Mouse (Mus musculus): ENCODE results near the gene Slc38a9.

The Slc38a9 gene

DNA sequence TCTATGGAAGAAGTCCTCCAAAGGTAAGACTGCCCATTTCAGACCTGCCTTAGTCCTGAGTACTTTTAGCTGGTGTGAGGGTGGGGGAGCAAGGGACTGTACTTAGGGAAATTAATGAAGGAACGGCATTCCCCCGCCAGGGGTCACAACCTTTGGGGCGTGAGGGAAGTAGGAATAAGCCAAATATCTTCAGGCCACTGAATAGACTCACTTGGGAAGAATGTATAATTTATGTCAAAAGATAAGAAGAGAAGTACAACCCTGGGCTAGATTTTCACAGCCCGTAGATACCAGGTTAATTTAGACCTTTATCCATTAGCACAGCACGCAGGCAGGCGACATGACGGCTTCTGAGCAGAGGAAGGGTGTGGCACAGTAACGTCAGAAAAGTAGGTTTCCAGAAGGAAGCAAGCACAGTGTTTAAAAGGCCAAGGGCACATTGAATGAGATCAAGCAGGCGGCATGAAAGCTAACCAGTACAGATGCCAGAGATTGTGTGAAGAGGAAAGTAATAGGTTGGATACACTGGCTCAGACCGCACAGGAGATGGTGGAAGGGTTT is 103.1 kb downstream of the Slc38a9 start:
- no peak for DNase-seq (ENCODE audit: extremely low read depth, low read depth, low spot score)

DNA sequence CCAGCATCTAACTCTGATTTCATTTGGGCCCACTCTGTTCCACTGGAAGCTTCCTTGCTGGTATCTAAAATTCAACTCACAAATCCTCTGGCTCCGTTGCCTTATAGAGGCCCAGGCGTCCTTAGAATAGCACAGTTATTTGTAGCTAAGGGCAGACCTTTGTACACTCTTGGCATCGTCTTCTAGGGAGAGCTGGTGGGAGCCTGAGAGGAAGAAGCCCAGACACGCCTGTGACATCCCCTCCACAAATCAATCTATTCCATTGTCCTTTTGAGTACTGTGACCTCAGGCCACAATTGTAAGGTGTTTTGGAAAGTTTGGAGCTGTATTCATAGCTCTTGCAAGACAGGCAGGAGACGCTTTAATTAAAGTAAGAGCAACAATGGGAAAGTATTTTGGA is 104.0 kb downstream of the Slc38a9 start:
- DNase-seq (ENCODE audit: extremely low read depth, low read depth, low spot score), result peak; percentile 91

DNA sequence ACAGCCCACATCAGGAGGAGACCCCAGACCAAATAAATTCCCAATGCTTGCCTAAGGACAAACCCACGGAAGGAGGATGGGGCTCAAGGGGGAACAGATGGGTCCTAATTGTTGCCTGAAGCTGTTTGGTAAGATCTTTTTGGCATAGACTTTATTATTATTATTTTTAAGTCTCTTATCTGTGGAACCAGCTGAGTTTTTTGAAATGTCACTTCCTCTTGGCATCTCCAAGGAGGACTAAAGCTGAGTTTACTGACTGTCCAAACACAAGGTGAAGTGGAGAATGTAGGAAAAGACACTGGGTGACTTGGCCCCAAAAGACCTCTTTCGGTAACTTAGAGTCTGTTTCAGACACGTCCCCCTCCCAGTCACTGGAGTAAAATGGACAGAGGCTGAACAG is 105.1 kb downstream of the Slc38a9 start:
- no peak for DNase-seq (ENCODE audit: extremely low read depth, low read depth, low spot score)

DNA sequence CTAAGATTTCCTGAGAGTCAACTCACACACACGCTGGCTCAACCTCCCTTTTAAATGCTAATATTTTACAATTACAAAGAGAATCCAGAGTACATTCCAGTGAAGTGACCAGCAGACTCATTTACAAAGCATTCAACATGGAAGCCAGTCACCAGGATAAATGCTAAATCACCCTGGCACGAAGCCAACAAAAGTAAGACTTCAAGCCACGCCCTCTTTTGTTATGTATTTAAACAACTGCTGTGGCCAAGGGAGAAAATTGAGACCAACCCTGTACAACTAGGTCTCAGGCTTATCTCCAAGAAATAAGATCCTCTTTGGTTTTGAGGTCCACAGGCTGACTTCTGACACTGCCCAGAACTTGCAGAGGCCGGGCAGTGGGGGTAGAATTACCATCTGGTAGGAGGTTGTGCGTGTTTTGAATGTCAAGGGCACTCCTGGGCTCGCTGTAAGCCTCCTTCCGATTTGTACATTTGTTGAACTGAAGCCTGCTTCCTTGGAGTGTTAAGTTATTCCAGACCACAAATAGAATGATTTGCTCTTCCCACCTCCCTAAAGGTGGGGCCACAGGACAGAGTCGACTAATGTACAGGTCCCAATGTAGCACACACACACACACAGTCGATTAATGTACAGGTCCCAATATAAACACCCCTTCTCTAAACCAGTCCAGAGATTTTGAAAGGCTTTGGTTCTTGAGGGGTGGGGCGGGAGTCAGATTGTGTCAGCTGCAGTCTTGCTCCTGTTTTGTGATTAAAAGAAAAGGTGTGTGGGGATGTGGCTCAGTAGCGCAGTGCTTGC is 110.2 kb downstream of the Slc38a9 start:
- DNase-seq (ENCODE audit: extremely low read depth, low read depth, low spot score), result no peak

DNA sequence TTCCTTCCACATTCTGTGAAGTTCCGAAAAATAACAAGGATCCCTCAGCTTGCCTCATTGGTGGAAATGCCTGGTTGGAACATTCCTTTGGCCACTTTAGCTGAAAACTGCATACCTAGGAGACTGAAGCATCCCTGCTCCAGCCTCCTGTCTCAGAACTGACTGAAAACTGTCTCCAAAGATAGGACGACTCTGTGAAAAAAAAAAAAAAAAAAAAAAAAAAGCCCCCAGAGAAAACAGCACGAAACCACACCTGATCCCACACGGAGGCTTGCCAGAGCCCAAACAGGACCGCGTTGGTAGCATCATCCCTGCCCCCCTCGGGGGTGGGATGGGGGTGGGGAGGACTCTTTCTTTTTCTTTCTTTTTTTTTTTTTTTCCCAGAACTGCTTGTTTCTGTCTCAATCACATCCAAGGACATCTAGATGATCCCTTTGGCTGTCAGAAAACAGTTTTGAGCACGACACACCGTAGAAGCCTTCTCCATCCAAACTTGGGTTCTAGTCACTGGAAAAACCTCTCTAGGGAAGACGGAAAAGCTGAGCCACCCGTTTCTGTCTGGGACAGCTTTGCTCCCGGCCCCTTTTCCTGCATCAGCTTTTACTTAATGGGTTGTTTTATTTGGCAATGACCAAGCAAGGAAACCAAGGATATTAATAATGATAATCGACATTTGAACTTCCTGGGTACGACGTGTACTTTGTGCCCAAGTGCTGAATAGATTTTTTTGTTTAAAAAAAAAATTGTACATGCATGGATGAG is 111.1 kb downstream of the Slc38a9 start:
- no peak for DNase-seq (ENCODE audit: extremely low read depth, low read depth, low spot score)

DNA sequence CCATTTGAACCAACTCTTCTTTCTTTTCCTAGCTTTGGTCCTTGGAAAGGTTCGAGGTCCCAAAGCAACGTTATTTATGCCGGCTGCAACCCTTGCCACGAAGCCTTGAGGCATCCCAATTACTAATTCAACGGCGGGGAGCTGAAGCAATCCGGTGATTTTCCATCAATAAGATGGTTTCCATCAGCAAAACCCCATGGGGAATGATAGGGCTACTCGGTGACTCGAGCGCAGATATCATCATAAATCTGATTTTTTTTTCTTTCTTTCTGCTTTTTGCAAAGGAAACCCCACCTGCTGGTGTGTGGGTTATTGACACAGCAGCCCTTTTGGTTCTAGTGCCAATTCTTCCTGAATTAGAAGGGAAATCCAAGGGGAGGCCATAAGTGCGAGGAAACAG is 111.7 kb downstream of the Slc38a9 start:
- no peak for DNase-seq (ENCODE audit: extremely low read depth, low read depth, low spot score)

DNA sequence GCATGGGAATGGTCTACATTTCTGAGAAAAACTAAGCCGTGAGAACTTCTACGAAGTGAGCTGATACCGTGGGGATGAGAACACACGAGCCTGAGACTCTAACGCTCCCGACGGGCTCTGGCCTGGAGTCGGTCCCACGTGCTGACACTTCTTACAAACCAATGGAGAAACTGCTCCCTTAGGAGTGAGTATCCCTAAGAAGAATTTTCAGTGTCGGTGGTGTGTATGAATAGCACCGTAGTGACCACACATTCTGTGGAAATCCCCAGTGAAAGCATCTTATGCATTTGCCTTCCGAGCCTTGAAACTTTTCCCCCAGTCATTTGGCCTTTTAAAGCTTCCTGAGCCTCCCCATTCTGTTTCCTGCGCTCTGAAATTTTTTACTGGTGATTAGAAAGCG is 112.3 kb downstream of the Slc38a9 start:
- no peak for DNase-seq (ENCODE audit: extremely low read depth, low read depth, low spot score)

DNA sequence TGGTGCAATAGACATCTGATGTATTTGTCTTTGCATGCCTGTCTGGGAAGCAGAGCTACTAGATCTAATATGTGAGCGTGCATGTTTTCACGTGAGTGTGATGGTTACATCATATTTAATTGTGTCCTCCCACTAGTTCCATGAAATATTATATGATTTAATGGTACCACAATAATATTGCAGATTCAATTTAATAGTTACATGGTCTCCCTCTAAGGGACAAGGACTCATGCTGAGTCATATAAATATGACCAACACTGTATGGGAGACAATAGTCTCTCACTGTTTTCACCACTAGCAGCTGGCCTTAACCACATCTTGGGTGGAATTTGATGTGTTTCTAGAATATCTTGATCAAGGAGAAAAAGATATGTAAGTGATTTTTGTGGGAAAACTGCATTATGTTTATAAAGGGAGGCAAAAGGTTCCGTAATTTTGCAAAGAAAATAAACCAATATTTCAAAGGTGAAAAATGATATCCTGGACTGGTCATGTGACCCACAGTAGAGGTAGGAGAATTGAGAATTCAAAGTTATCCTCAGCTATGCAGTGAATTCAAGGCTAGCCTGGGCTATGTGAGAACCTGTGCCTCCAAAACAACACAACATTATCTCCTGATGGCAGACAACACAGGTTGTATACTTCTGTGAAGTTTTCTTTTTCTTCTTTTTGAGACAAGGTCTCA is 113.6 kb downstream of the Slc38a9 start:
- DNase-seq (ENCODE audit: extremely low read depth, low read depth, low spot score), result no peak

DNA sequence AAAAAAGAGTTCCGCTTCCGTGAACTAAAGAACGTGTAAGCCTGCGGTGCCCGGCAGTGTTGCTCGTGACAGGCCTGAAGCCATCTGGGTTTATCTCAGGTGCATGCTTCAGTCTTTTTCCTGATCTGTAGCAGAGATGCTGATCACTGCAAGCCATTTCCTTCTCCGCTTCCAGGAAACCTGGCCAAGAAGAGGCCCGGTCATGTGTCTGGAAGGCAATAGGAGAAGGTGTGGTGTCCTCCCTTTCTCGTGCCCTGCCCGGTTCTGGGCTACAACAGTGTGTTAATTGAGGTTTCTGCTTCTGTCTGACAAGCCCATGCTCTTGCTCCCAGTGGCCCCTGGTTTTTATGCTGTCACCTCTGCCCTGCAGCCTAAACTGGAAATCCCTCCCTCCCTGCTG is 115.3 kb downstream of the Slc38a9 start:
- no peak for DNase-seq (ENCODE audit: extremely low read depth, low read depth, low spot score)

DNA sequence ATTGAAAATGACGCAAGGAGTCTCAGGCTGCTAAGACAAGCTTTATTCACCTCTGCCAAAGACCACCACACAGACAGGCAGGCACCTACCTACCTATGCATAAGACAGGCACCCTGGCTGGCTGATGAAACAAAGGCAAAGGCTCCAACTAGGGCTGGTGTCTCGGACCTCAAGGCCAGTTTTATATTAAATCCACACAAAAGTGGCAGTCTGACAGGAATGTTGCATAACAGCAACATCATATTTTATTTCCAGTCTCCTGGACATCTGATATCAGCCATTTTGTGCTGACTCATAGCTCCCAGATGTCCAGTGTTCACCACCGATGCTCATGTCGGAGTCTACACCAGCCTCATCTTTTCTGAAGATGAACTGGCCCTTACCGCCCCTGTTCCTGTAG is 117.9 kb downstream of the Slc38a9 start:
- DNase-seq (ENCODE audit: extremely low read depth, low read depth, low spot score), result no peak

DNA sequence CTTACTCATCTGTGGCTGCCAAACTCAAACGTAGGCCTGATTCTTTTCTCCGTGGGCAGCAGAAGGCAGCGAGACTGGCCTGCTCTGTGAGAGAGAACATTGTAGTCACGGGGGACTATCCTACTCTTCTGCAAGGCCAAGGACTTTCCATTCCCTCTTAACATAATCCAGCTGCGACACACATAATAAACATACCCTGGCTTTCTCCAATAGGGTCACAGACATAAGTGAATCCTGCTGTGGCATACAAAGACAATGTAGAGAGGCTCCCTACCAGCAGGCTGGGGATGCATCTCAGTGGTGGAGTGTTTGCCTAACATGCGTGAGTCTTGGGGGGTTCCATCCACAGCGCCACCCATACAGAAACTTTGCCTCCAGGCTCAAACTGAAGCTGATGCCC is 124.8 kb downstream of the Slc38a9 start:
- no peak for DNase-seq (ENCODE audit: extremely low read depth, low read depth, low spot score)

DNA sequence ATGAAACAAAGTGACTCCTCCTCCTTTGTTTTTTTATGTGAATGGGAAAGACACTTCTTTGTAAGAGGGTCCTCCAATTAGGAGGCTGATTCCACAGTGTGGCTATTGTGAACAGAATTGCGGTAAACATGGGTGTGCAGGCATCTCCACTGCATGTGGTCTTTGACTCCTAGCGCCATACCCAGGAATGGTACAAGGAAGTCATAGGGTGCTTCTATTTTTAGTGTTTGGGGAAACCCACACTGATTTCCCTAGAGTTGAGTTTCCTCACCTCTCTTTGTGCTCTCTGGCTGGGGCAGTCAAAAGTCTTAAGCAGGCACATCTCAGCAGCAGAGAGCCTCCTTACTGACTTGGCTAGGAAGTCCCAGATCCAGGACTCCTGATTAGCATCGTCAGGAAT is 125.6 kb downstream of the Slc38a9 start:
- no peak for DNase-seq (ENCODE audit: extremely low read depth, low read depth, low spot score)

DNA sequence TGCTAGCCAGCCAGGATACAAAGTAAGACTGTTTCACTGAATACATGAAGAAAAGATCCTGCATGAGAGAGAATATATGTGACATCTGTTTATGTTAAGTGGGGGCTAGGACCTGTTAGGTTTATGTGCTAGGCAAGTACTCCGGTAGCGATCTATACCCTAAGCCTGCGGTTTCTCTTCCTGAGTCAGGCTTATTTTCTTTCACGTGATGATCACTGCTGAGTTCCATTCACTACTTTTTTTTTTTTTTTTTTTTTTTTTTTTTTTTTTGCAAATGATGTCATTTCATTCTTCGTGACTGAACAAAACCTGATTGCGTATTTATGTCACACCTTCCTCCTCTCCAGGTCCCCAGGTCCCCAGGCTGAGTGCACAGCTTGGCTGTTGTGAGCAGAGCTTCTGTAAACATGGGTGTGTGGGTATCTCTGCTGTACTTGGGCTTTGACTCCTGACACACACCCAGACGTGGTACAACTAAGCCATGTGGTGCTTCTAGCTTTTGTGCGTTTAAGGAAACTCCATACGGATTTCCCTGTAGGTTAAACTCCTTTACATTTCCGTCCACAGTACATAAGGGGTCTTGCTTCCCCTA is 126.5 kb downstream of the Slc38a9 start:
- DNase-seq (ENCODE audit: extremely low read depth, low read depth, low spot score), result no peak
